Mouse (Mus musculus) MN1 (cell line): Measurements from ENCODE around the gene Wnt3a.
A peak's percentile ranks its signal among the peaks of the same experiment; 100 is the strongest.

Source experiments
- DNase-seq: peaks from one replicate; pipeline ENCODE4 v3.0.0-alpha.2; 2016; ENCODE audit warnings: low spot score

The Wnt3a gene

GRCm38 (mm10) chr11:59290702-59291303, at the start of gene Wnt3a:
Gene Wnt3a, minus strand, starts transcription at chr11:59290752.
- DNase-seq = no peak

- DNase-seq = no peak
Measured at GRCm38 (mm10) chr11:59338736-59339120, 48.2 kb upstream of the Wnt3a start.

GRCm38 (mm10) chr11:59337955-59338735, 47.6 kb upstream of the Wnt3a start:
- peak; percentile 82 for DNase-seq

- DNase-seq = no peak
Measured at GRCm38 (mm10) chr11:59336381-59336780, 45.8 kb upstream of the Wnt3a start.

GRCm38 (mm10) chr11:59335942-59336341, 45.4 kb upstream of the Wnt3a start:
- DNase-seq = no peak

GRCm38 (mm10) chr11:59335150-59335549, 44.6 kb upstream of the Wnt3a start:
- DNase-seq = no peak

GRCm38 (mm10) chr11:59332938-59333337, 42.4 kb upstream of the Wnt3a start:
- no peak for DNase-seq

- no peak for DNase-seq
Measured at GRCm38 (mm10) chr11:59331167-59331869, 40.8 kb upstream of the Wnt3a start.

GRCm38 (mm10) chr11:59330560-59330959, 40.0 kb upstream of the Wnt3a start:
- DNase-seq = peak; percentile 88

- DNase-seq = peak; percentile 73
Measured at GRCm38 (mm10) chr11:59329616-59330015, 39.1 kb upstream of the Wnt3a start.

GRCm38 (mm10) chr11:59327625-59328024, 37.1 kb upstream of the Wnt3a start:
- DNase-seq = no peak

GRCm38 (mm10) chr11:59324777-59325176, 34.2 kb upstream of the Wnt3a start:
- DNase-seq = no peak

- DNase-seq = peak; percentile 84
Measured at GRCm38 (mm10) chr11:59322988-59323387, 32.4 kb upstream of the Wnt3a start.

- no peak for DNase-seq
Measured at GRCm38 (mm10) chr11:59316517-59316916, 26.0 kb upstream of the Wnt3a start.

- peak; percentile 68 for DNase-seq
Measured at GRCm38 (mm10) chr11:59313944-59314343, 23.4 kb upstream of the Wnt3a start.

- peak; percentile 73 for DNase-seq
Measured at GRCm38 (mm10) chr11:59313029-59313811, 22.7 kb upstream of the Wnt3a start.

GRCm38 (mm10) chr11:59312501-59312900, 21.9 kb upstream of the Wnt3a start:
- DNase-seq = no peak

- DNase-seq = no peak
Measured at GRCm38 (mm10) chr11:59312060-59312459, 21.5 kb upstream of the Wnt3a start.

- DNase-seq = no peak
Measured at GRCm38 (mm10) chr11:59309976-59310375, 19.4 kb upstream of the Wnt3a start.

- peak; percentile 56 for DNase-seq
Measured at GRCm38 (mm10) chr11:59309106-59309805, 18.7 kb upstream of the Wnt3a start.

- DNase-seq = no peak
Measured at GRCm38 (mm10) chr11:59308625-59309024, 18.1 kb upstream of the Wnt3a start.

GRCm38 (mm10) chr11:59308164-59308542, 17.6 kb upstream of the Wnt3a start:
- DNase-seq = peak; percentile 91
